Mouse (Mus musculus) CH12.LX (cell line): ENCODE data around the gene Adamts3. TPM values are rescaled to one million over a fixed set of nuclear protein-coding genes. Genes with fewer than 3 reads are reported as not detected.

Experiments used
- DNase-seq: peaks from one replicate; pipeline ENCODE4 v3.0.0-alpha.2; 2013; ENCODE audit errors: extremely low read depth
- H3K27ac ChIP-seq: 2 replicates; pipeline ENCODE4 v1.5.1; 2012; ENCODE audit warnings: low read depth, mild to moderate bottlenecking, control low read depth, moderate library complexity; ENCODE audit not compliant: insufficient read depth
- H3K27me3 ChIP-seq: replicated peaks from 2 replicates; pipeline ENCODE3; 2012; ENCODE audit warnings: inconsistent platforms
- H3K36me3 ChIP-seq, 2 experiments: replicated peaks in 1 of 2; 2 replicates each; pipeline versions ENCODE3 to v1.6.1; 2012; ENCODE audit warnings: inconsistent platforms in 1 of 2, low read length in 1 of 2, mild to moderate bottlenecking in 1 of 2, mixed read lengths in 1 of 2, moderate library complexity in 1 of 2; ENCODE audit not compliant: control insufficient read depth in 1 of 2, insufficient read depth in 1 of 2
- H3K4me1 ChIP-seq, 2 experiments: 2 replicates each; pipeline ENCODE4 v1.6.1; 2012; ENCODE audit warnings: inconsistent platforms in 1 of 2, moderate library complexity in 1 of 2; ENCODE audit not compliant: insufficient read depth in 2 of 2, control insufficient read depth in 1 of 2
- H3K4me2 ChIP-seq: 2 replicates; pipeline ENCODE4 v1.6.1; 2012; ENCODE audit warnings: low read depth, mild to moderate bottlenecking, control low read depth; ENCODE audit not compliant: poor library complexity, insufficient read depth, severe bottlenecking
- H3K4me3 ChIP-seq, 3 experiments: fragments of 150-350 bp in 1 of 3; sonication (generic) in 1 of 3; replicated peaks in 1 of 3; 2 replicates each; pipeline versions ENCODE3 to v1.5.1; 2011 to 2012; ENCODE audit warnings: low read depth in 2 of 3, low read length in 2 of 3, mild to moderate bottlenecking in 2 of 3, moderate library complexity in 2 of 3, control low read depth in 1 of 3, improper control_type of control experiment in 1 of 3, inconsistent platforms in 1 of 3, mixed read lengths in 1 of 3; ENCODE audit not compliant: poor library complexity in 1 of 3
- H3K79me2 ChIP-seq: replicated peaks from 2 replicates; pipeline ENCODE4 v1.6.1; 2012; ENCODE audit warnings: mild to moderate bottlenecking, moderate library complexity; ENCODE audit not compliant: control insufficient read depth, poor library complexity, insufficient read depth, severe bottlenecking; ENCODE audit errors: extremely low read depth
- H3K9ac ChIP-seq: 2 replicates; pipeline ENCODE4 v1.6.1; 2012; ENCODE audit warnings: low read depth, mild to moderate bottlenecking, control low read depth, moderate library complexity; ENCODE audit not compliant: insufficient read depth
- H3K9me3 ChIP-seq: replicated peaks from 2 replicates; pipeline ENCODE3; 2012; ENCODE audit warnings: low read length, inconsistent platforms, mixed read lengths
- CHD2 ChIP-seq: IDR thresholded peaks from 2 replicates; pipeline ENCODE4 v1.6.1; 2011; ENCODE audit warnings: low read length, improper control_type of control experiment
- CTCF ChIP-seq, 2 experiments: IDR thresholded peaks in 1 of 2; conservative IDR thresholded peaks in 1 of 2; 2 replicates each; pipeline ENCODE4 v1.5.1; 2011 to 2012; ENCODE audit warnings: low read depth in 2 of 2, low read length in 2 of 2, improper control_type of control experiment in 1 of 2, inconsistent platforms in 1 of 2, mild to moderate bottlenecking in 1 of 2, moderate library complexity in 1 of 2
- E2F4 ChIP-seq: IDR thresholded peaks from 2 replicates; pipeline ENCODE4 v1.6.1; 2011; ENCODE audit warnings: low read depth, low read length, improper control_type of control experiment; ENCODE audit not compliant: insufficient replicate concordance
- ELF1 ChIP-seq: IDR thresholded peaks from 2 replicates; pipeline ENCODE4 v1.6.1; 2014; ENCODE audit warnings: low read depth, mild to moderate bottlenecking, inconsistent platforms, low read length, improper control_type of control experiment
- EP300 ChIP-seq: IDR thresholded peaks from 2 replicates; pipeline ENCODE4 v1.6.1; 2011; ENCODE audit warnings: low read length, improper control_type of control experiment
- ETS1 ChIP-seq: conservative IDR thresholded peaks from 2 replicates; pipeline ENCODE4 v1.6.1; 2012; ENCODE audit warnings: low read depth, mild to moderate bottlenecking, inconsistent platforms, low read length, improper control_type of control experiment, moderate library complexity
- JUN ChIP-seq: IDR thresholded peaks from 2 replicates; pipeline ENCODE4 v1.6.1; 2011; ENCODE audit warnings: low read depth, mild to moderate bottlenecking, low read length, improper control_type of control experiment, moderate library complexity; ENCODE audit not compliant: insufficient read depth
- JUND ChIP-seq: conservative IDR thresholded peaks from 2 replicates; pipeline ENCODE4 v1.6.1; 2011; ENCODE audit warnings: low read depth, low read length, improper control_type of control experiment
- KAT2A ChIP-seq: IDR thresholded peaks from 2 replicates; pipeline ENCODE4 v1.6.1; 2012; ENCODE audit warnings: low read length, improper control_type of control experiment, inconsistent platforms; ENCODE audit not compliant: insufficient replicate concordance
- MAFK ChIP-seq: IDR thresholded peaks from 2 replicates; pipeline ENCODE4 v1.6.1; 2011; ENCODE audit warnings: low read length, improper control_type of control experiment; ENCODE audit not compliant: insufficient replicate concordance
- MAX ChIP-seq: IDR thresholded peaks from 2 replicates; pipeline ENCODE4 v1.6.1; 2011; ENCODE audit warnings: low read length, improper control_type of control experiment
- MEF2A ChIP-seq: IDR thresholded peaks from 2 replicates; pipeline ENCODE4 v1.6.1; 2014; ENCODE audit warnings: low read depth, mild to moderate bottlenecking, inconsistent platforms, low read length, improper control_type of control experiment, borderline replicate concordance
- MYC ChIP-seq: IDR thresholded peaks from 2 replicates; pipeline ENCODE4 v1.6.1; 2011; ENCODE audit warnings: low read depth, mild to moderate bottlenecking, improper control_type of control experiment, low read length
- NRF1 ChIP-seq: IDR thresholded peaks from 2 replicates; pipeline ENCODE4 v1.6.1; 2014; ENCODE audit warnings: low read depth, mild to moderate bottlenecking, inconsistent platforms, low read length, improper control_type of control experiment, moderate library complexity
- POLR2A ChIP-seq: IDR thresholded peaks from 2 replicates; pipeline ENCODE4 v1.6.1; 2011; ENCODE audit warnings: low read depth, mild to moderate bottlenecking, improper control_type of control experiment, low read length
- RAD21 ChIP-seq: IDR thresholded peaks from 2 replicates; pipeline ENCODE4 v1.6.1; 2011; ENCODE audit warnings: low read depth, mild to moderate bottlenecking, low read length, improper control_type of control experiment, moderate library complexity
- TBP ChIP-seq: conservative IDR thresholded peaks from 2 replicates; pipeline ENCODE4 v1.6.1; 2011; ENCODE audit warnings: low read depth, low read length, improper control_type of control experiment
- USF2 ChIP-seq: conservative IDR thresholded peaks from 2 replicates; pipeline ENCODE4 v1.6.1; 2011; ENCODE audit warnings: low read depth, low read length, improper control_type of control experiment
- dilution Hi-C: fragments of 300-500 bp; cut with MboI; formaldehyde crosslinking; loops from 2 replicates; pipeline ENCODE4 v1.14.3; 2020; ENCODE audit warnings: low sequenced_read_pairs; ENCODE audit not compliant: extremely low pct_unique_long_range_greater_than_20kb, extremely low pct_ligation_motif_present
- in situ Hi-C: fragments of 300-500 bp; cut with MboI; formaldehyde crosslinking; loops from 3 replicates; pipeline ENCODE4 v1.14.3; 2019; ENCODE audit warnings: low sequenced_read_pairs, low pct_ligation_motif_present, low pct_unique_long_range_greater_than_20kb, mixed read lengths
- polyA plus RNA-seq: library from polyadenylated mRNA; unstranded; fragments of >175 nt; gene quantifications from 2 replicates; pipeline ENCODE4 v1.2.1, GENCODE M21; 2012; ENCODE audit warnings: low read depth; ENCODE audit not compliant: insufficient read length
- total RNA-seq, 2 experiments: library from RNA; depleted of rRNA; stranded (reverse); fragments of 300-350 nt in 1 of 2; fragments of >200 nt in 1 of 2; gene quantifications; 2 replicates each; pipeline ENCODE4 v1.2.3; 2012 to 2014

Adamts3 gene
- total and polyA plus RNA-seq, 3 experiments, result not detected

- H3K79me2 ChIP-seq, result no peaks in the 10 kb centered on the region
- dilution Hi-C loops (no loop called here), in situ Hi-C loops (no loop called here)
- H3K4me1 ChIP-seq, result no peaks in the 10 kb centered on the region
- H3K36me3 ChIP-seq, result no peaks in the 10 kb centered on the region
- no peaks in the 10 kb centered on the region for H3K27me3 ChIP-seq
- no peak overlapping the region for H3K4me2 ChIP-seq
- no peak overlapping the region for H3K9ac ChIP-seq
- no peak for DNase-seq
- no peaks in the 10 kb centered on the region for H3K9me3 ChIP-seq
- TF ChIP-seq TBP (no peak), MAX (no peak), E2F4 (no peak), MYC (no peak), EP300 (no peak)
- H3K27ac ChIP-seq, result no peak overlapping the region
- H3K4me3 ChIP-seq, result no peak overlapping the region
Measured at GRCm38 (mm10) chr5:89646940-89647339, 236.2 kb downstream of the Adamts3 start.

DNA sequence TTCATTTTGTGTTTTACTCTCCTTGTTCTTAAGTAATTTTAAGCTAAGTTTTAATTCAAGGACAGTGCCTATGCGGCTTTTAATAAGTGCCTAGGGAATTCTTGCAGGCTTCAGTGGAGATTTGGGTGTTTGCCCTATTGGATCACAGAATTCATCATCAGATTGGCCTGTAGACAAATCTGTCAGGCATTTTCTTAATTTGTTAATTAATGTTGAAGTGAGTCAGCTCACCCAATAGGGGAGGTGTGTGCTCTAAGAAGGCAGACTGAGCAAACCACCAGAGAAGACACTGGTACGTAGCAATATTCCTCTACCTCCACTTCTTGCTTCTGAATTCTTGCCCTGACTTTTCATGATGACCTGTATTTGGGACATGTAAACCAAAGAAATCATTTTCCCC, 247.7 kb downstream of the Adamts3 start:
- Histone ChIP-seq H3K9me3 (no peaks in the 10 kb centered on the region), H3K4me3 (no peak overlapping the region), H3K4me1 (no peaks in the 10 kb centered on the region), H3K27ac (no peak overlapping the region), H3K36me3 (no peaks in the 10 kb centered on the region), H3K27me3 (no peaks in the 10 kb centered on the region), H3K79me2 (no peaks in the 10 kb centered on the region), H3K9ac (no peak overlapping the region), H3K4me2 (no peak overlapping the region)
- dilution Hi-C loops, result no loop called here
- TF ChIP-seq JUN, result no peak
- TF ChIP-seq ELF1, result no peak
- no peak for DNase-seq
- in situ Hi-C loops, result no loop called here

DNA sequence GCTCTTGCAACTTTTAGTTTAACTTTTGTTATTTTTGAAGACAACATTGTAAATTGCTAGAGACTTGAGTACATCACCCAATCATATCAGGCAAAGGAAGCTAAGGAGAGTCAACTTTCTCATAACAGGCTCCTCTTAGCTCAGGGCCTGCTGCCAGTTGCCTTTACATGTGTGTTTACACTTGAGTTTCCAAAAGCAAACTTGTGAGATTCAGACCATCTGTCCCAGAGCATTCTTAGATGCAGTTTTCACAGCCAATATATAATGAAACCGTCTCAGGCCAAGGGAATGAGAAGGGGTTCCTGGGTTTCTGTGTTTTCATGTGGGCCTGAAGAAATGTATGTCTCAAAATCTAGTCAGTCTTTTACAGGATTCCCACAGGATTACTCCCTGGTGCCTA, 251.5 kb downstream of the Adamts3 start:
- Histone ChIP-seq H3K79me2 (no peaks in the 10 kb centered on the region), H3K9me3 (no peaks in the 10 kb centered on the region), H3K36me3 (no peaks in the 10 kb centered on the region), H3K4me1 (no peaks in the 10 kb centered on the region), H3K27ac (no peak overlapping the region), H3K9ac (no peak overlapping the region), H3K4me2 (no peak overlapping the region), H3K4me3 (no peak overlapping the region), H3K27me3 (no peaks in the 10 kb centered on the region)
- in situ Hi-C loops (no loop called here), dilution Hi-C loops (no loop called here)
- TF ChIP-seq CHD2 (no peak), POLR2A (no peak), CTCF (conservative IDR thresholded peaks at IDR 0.05 in 1 of 2, IDR thresholded peaks at IDR 0.05 in 1 of 2; ENCODE audit: low read depth in 2 of 2, low read length in 2 of 2) (no peak), MEF2A (no peak), TBP (no peak), NRF1 (no peak), JUND (no peak), USF2 (no peak), RAD21 (no peak), MAFK (no peak), ETS1 (no peak), KAT2A (no peak), JUN (no peak)
- DNase-seq, result no peak
